Mouse (Mus musculus) lung, embryonic 14.5 days (tissue): ENCODE data around the gene Ano1. TPM values are rescaled to one million over a fixed set of nuclear protein-coding genes. Genes with fewer than 3 reads are reported as not detected.

Experiments used
- ATAC-seq: fragments of 200-750 bp; cut with Nextera tagmentation; 2 replicates; pipeline ENCODE4 v1.8.0; 2017; ENCODE audit warnings: mild to moderate bottlenecking, moderate TSS enrichment, moderate library complexity; ENCODE audit not compliant: insufficient read depth
- DNase-seq: peaks from one replicate; pipeline ENCODE4 v3.0.0-alpha.2; 2015
- H3K27ac ChIP-seq: fragments of 300-500 bp; sonication (generic); 2 replicates; pipeline ENCODE4 v1.5.1; 2014; ENCODE audit warnings: low read depth, mild to moderate bottlenecking, moderate library complexity
- H3K27me3 ChIP-seq: fragments of 300-500 bp; sonication (generic); 2 replicates; pipeline ENCODE4 v1.6.1; 2014; ENCODE audit warnings: low read length, control low read depth; ENCODE audit not compliant: insufficient read depth
- H3K36me3 ChIP-seq: fragments of 300-500 bp; sonication (generic); 2 replicates; pipeline ENCODE4 v1.6.1; 2014; ENCODE audit warnings: control low read depth; ENCODE audit not compliant: insufficient read depth
- H3K4me1 ChIP-seq: fragments of 300-500 bp; sonication (generic); 2 replicates; pipeline ENCODE4 v1.6.1; 2014; ENCODE audit warnings: antibody characterized with exemption, control low read depth; ENCODE audit not compliant: insufficient read depth
- H3K4me2 ChIP-seq: fragments of 300-500 bp; sonication (generic); 2 replicates; pipeline ENCODE4 v1.6.1; 2014; ENCODE audit warnings: mild to moderate bottlenecking
- H3K4me3 ChIP-seq: fragments of 300-500 bp; sonication (generic); 2 replicates; pipeline ENCODE4 v1.5.1; 2014; ENCODE audit warnings: low read depth, low read length
- H3K9ac ChIP-seq: fragments of 300-500 bp; sonication (generic); 2 replicates; pipeline ENCODE4 v1.6.1; 2014
- H3K9me3 ChIP-seq: fragments of 300-500 bp; sonication (generic); 2 replicates; pipeline ENCODE4 v1.6.1; 2016; ENCODE audit warnings: low read depth, low read length, control low read depth
- CTCF ChIP-seq: IDR thresholded peaks from 2 replicates; pipeline ENCODE4 v1.5.1; 2016; ENCODE audit warnings: antibody characterized with exemption, low read depth
- WGBS: fragments of 180-500 bp; shearing (Covaris S2); extraction: QIAGEN DNeasy Blood & Tissue Kit; methylation state at CpG from one replicate; pipeline ENCODE4 v1.1.7; 2014; 5-methylcytosine and 5-hydroxymethylcytosine counted together
- polyA plus RNA-seq: library from polyadenylated mRNA; unstranded; fragments of >200 nt; fragmentation: Nextera tagmentation; extraction: Ambion mirVana; gene quantifications from 2 replicates; pipeline ENCODE4 v1.2.1, GENCODE M21; 2014

Ano1 gene
- polyA plus RNA-seq, 1 experiment from 2014 or later = 64.8 TPM

- Histone ChIP-seq H3K9me3 (no peaks in the 10 kb centered on the region), H3K27ac (no peak overlapping the region), H3K9ac (no peak overlapping the region), H3K36me3 (no peaks in the 10 kb centered on the region), H3K4me2 (peak overlapping the region; percentile 56), H3K4me1 (0 out of 2 replicates have a peak, but pooled peaks cover 3% of the 10 kb centered on the region), H3K4me3 (peak overlapping the region; percentile 29), H3K27me3 (no peaks in the 10 kb centered on the region)
- TF ChIP-seq CTCF = peak; percentile 47
- DNase-seq (peak; percentile 48), ATAC-seq (no peak)
- WGBS = 38% methylated on average over 36 of the region's 36 CpGs
Measured at GRCm38 (mm10) chr7:144789601-144790556, 38.1 kb upstream of the Ano1 start.

DNA sequence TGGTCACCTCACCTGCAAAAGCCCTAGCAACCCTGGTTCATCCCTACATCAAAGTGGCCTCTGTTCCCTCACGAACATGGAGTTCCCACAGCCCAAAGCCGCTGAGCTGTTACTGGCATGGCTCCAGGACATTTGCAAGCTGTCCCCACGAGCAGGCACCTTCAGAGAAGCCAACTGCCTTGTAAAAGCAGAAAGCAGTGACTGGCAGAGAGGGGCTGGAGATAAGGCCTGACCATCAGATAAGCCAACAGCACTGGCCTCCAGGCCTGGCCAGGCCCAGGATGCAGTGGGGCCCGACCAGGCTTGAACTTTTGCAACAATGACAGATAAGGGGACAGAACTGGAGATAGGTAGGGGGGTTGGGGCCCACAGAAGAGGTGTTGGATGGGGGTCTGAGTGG, 36.9 kb upstream of the Ano1 start:
- H3K4me3 ChIP-seq = no peak overlapping the region
- H3K27me3 ChIP-seq = no peaks in the 10 kb centered on the region
- H3K9ac ChIP-seq = no peak overlapping the region
- ATAC-seq (0 out of 2 replicates have a peak, but pooled peaks have one; percentile 32), DNase-seq (peak; percentile 56)
- 20% methylated on average over 4 of the region's 4 CpGs for WGBS
- H3K36me3 ChIP-seq = no peaks in the 10 kb centered on the region
- no peaks in the 10 kb centered on the region for H3K9me3 ChIP-seq
- no peak overlapping the region for H3K27ac ChIP-seq
- 0 out of 2 replicates have a peak, but pooled peaks cover 3% of the 10 kb centered on the region for H3K4me1 ChIP-seq
- no peak for TF ChIP-seq CTCF
- no peak overlapping the region for H3K4me2 ChIP-seq

DNA sequence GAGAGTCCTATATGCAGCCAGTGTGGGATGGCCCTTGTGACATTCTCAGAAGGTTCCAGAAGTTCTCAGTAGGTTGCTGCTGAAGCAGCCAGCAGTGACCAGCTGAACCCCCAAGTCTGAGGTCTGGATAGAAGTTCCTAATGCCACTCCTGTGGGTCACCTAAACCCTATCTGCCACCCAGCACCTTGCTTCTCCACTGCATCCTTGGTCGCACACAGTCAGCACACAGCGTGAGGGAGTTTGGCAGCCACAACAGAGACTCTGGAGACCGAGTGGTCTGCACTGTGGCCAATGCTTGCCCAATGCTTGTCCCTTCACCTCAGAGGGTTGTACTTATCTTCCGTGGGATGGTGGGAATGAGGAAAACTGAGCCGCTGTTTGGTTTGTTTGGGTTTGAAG, 35.7 kb upstream of the Ano1 start:
- H3K27ac ChIP-seq = no peak overlapping the region
- no peak overlapping the region for H3K4me3 ChIP-seq
- 0 out of 2 replicates have a peak, but pooled peaks cover 3% of the 10 kb centered on the region for H3K4me1 ChIP-seq
- no peaks in the 10 kb centered on the region for H3K9me3 ChIP-seq
- 84% methylated on average over 5 of the region's 5 CpGs for WGBS
- no peaks in the 10 kb centered on the region for H3K27me3 ChIP-seq
- no peak overlapping the region for H3K9ac ChIP-seq
- no peak overlapping the region for H3K4me2 ChIP-seq
- no peak for ATAC-seq
- no peak for DNase-seq
- no peaks in the 10 kb centered on the region for H3K36me3 ChIP-seq
- TF ChIP-seq CTCF = no peak

GRCm38 (mm10) chr7:144786571-144786970, 34.8 kb upstream of the Ano1 start:
- H3K4me2 ChIP-seq = no peak overlapping the region

DNA sequence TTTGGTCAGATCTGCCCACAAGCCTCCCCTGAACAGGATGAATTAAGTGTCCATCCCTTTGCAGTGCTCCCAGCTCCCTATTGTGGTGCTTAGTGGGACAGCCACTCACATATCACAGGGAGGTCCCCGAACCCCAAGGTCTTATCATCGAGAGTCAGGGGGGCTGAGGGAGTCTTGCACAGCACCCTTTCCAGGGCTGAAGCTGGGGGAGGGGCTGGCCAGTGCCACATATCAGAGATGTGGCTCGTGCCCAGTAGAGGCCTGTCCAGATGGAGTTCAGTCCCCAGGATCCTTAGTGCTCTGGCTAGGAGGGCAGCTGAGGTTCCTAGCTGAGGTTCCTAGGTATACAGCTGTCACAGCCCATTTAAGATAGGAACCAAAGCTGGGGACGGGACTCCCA, 32.4 kb upstream of the Ano1 start:
- H3K27ac ChIP-seq = no peak overlapping the region
- no peak for TF ChIP-seq CTCF
- WGBS = 62% methylated on average over 4 of the region's 4 CpGs
- H3K4me3 ChIP-seq = no peak overlapping the region
- no peak overlapping the region for H3K4me2 ChIP-seq
- no peaks in the 10 kb centered on the region for H3K36me3 ChIP-seq
- H3K4me1 ChIP-seq = 0 out of 2 replicates have a peak, but pooled peaks cover 3% of the 10 kb centered on the region
- DNase-seq = no peak
- no peak for ATAC-seq
- no peaks in the 10 kb centered on the region for H3K9me3 ChIP-seq
- no peaks in the 10 kb centered on the region for H3K27me3 ChIP-seq
- H3K9ac ChIP-seq = no peak overlapping the region

More at GRCm38 (mm10) chr7:144786571-144786970, 34.8 kb upstream of the Ano1 start:
- no peaks in the 10 kb centered on the region for H3K36me3 ChIP-seq
- H3K9me3 ChIP-seq = no peaks in the 10 kb centered on the region
- H3K4me1 ChIP-seq = 0 out of 2 replicates have a peak, but pooled peaks cover 3% of the 10 kb centered on the region
- peak overlapping the region; percentile 58; the same call in 1 of the 2 replicates for H3K27ac ChIP-seq
- 28% methylated on average over 3 of the region's 3 CpGs for WGBS
- no peak for TF ChIP-seq CTCF
- no peak overlapping the region for H3K9ac ChIP-seq
- no peaks in the 10 kb centered on the region for H3K27me3 ChIP-seq
- ATAC-seq (peak; percentile 77), DNase-seq (no peak)
- H3K4me3 ChIP-seq = no peak overlapping the region

DNA sequence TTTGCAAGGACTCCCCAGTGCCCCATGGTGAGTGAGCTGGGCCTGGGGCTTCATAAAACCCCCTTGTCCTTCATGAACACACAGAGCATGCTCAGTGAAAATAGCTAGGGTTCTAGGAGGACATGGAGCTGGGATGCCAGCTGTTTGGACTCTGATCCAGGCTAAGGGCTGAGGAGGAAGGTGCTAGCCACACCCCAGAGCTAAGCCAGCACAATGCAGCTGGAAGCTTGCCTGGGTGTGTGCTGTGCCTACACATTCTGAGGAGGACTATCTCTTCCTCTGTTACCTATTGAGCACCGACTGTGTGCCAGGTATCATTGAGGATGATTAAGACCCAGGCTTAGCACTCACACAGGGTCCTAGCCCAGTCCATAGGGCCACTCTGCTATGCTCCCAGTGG, 30.6 kb upstream of the Ano1 start:
- ATAC-seq (no peak), DNase-seq (no peak)
- Histone ChIP-seq H3K9ac (no peak overlapping the region), H3K4me2 (no peak overlapping the region), H3K27ac (no peak overlapping the region), H3K36me3 (no peaks in the 10 kb centered on the region), H3K27me3 (no peaks in the 10 kb centered on the region), H3K4me3 (no peak overlapping the region), H3K4me1 (no peaks in the 10 kb centered on the region), H3K9me3 (no peaks in the 10 kb centered on the region)
- WGBS = 65% methylated on average over 1 of the region's 1 CpGs
- TF ChIP-seq CTCF = no peak

GRCm38 (mm10) chr7:144781337-144781736, 29.6 kb upstream of the Ano1 start:
- 43% methylated on average over 5 of the region's 5 CpGs for WGBS
- no peaks in the 10 kb centered on the region for H3K9me3 ChIP-seq
- H3K4me3 ChIP-seq = no peak overlapping the region
- TF ChIP-seq CTCF = peak; percentile 75
- H3K27me3 ChIP-seq = no peaks in the 10 kb centered on the region
- H3K4me2 ChIP-seq = no peak overlapping the region
- no peaks in the 10 kb centered on the region for H3K36me3 ChIP-seq
- H3K27ac ChIP-seq = no peak overlapping the region
- no peaks in the 10 kb centered on the region for H3K4me1 ChIP-seq
- H3K9ac ChIP-seq = no peak overlapping the region
- DNase-seq = peak; percentile 57
- peak; percentile 33; the same call in 1 of the 2 replicates for ATAC-seq
